Mouse (Mus musculus) lung, embryonic 15.5 days (tissue): ENCODE measurements around the gene Gm10803. TPM values are rescaled to one million over a fixed set of nuclear protein-coding genes. Genes with fewer than 3 reads are reported as not detected.

Experiments
- ATAC-seq: fragments of 200-750 bp; cut with Nextera tagmentation; 2 replicates; pipeline ENCODE4 v1.8.0; 2017; ENCODE audit warnings: moderate number of reproducible peaks, borderline replicate concordance; ENCODE audit not compliant: low FRiP score, low TSS enrichment; ENCODE audit errors: extremely low read depth
- H3K27ac ChIP-seq: fragments of 300-500 bp; sonication (generic); 2 replicates; pipeline ENCODE4 v1.5.1; 2015; ENCODE audit warnings: moderate library complexity, mild to moderate bottlenecking, inconsistent platforms
- H3K27me3 ChIP-seq: fragments of 300-500 bp; sonication (generic); 2 replicates; pipeline ENCODE4 v1.6.1; 2015; ENCODE audit warnings: inconsistent platforms
- H3K36me3 ChIP-seq: fragments of 300-500 bp; sonication (generic); 2 replicates; pipeline ENCODE4 v1.6.1; 2015; ENCODE audit warnings: inconsistent platforms
- H3K4me1 ChIP-seq: fragments of 300-500 bp; sonication (generic); 2 replicates; pipeline ENCODE4 v1.6.1; 2015; ENCODE audit warnings: inconsistent platforms
- H3K4me2 ChIP-seq: fragments of 300-500 bp; sonication (generic); 2 replicates; pipeline ENCODE4 v1.6.1; 2015; ENCODE audit warnings: inconsistent platforms, mild to moderate bottlenecking, moderate library complexity
- H3K4me3 ChIP-seq: fragments of 300-500 bp; sonication (generic); 2 replicates; pipeline ENCODE4 v1.5.1; 2015; ENCODE audit warnings: mild to moderate bottlenecking, inconsistent platforms
- H3K9ac ChIP-seq: fragments of 300-500 bp; sonication (generic); 2 replicates; pipeline ENCODE4 v1.6.1; 2015; ENCODE audit warnings: inconsistent platforms
- H3K9me3 ChIP-seq: fragments of 300-500 bp; sonication (generic); 2 replicates; pipeline ENCODE4 v1.6.1; 2016; ENCODE audit warnings: inconsistent platforms
- WGBS: fragments of 180-500 bp; shearing (Covaris S2); methylation state at CpG from one replicate; pipeline ENCODE4 v1.1.7; 2015; 5-methylcytosine and 5-hydroxymethylcytosine counted together
- polyA plus RNA-seq: library from polyadenylated mRNA; unstranded; fragments of >200 nt; fragmentation: Nextera tagmentation; extraction: Ambion mirVana; gene quantifications from 2 replicates; pipeline ENCODE4 v1.2.1, GENCODE M21; 2015

The Gm10803 gene
- polyA plus RNA-seq, 1 experiment from 2014 or later: not detected

- no peaks in the 10 kb centered on the region for H3K4me1 ChIP-seq
- H3K9ac ChIP-seq: no peak overlapping the region
- H3K27me3 ChIP-seq: no peaks in the 10 kb centered on the region
- no peak for ATAC-seq
- H3K4me3 ChIP-seq: no peak overlapping the region
- H3K36me3 ChIP-seq: no peaks in the 10 kb centered on the region
- H3K9me3 ChIP-seq: no peaks in the 10 kb centered on the region
- WGBS: 58% methylated on average over 10 of the region's 10 CpGs
- H3K27ac ChIP-seq: no peak overlapping the region
- H3K4me2 ChIP-seq: no peak overlapping the region
These were observed 32.8 kb downstream of the Gm10803 start for GRCm38 (mm10) chr2:93593121-93593520.

GRCm38 (mm10) chr2:93597145-93597544 is 36.8 kb downstream of the Gm10803 start:
- no peaks in the 10 kb centered on the region for H3K4me1 ChIP-seq
- H3K36me3 ChIP-seq: no peaks in the 10 kb centered on the region
- no peak overlapping the region for H3K9ac ChIP-seq
- no peak overlapping the region for H3K4me2 ChIP-seq
- ATAC-seq: no peak
- 68% methylated on average over 11 of the region's 11 CpGs for WGBS
- H3K4me3 ChIP-seq: no peak overlapping the region
- H3K27ac ChIP-seq: no peak overlapping the region
- no peaks in the 10 kb centered on the region for H3K9me3 ChIP-seq
- no peaks in the 10 kb centered on the region for H3K27me3 ChIP-seq

- Histone ChIP-seq H3K9me3 (no peaks in the 10 kb centered on the region), H3K4me1 (no peaks in the 10 kb centered on the region), H3K27ac (no peak overlapping the region), H3K4me3 (no peak overlapping the region), H3K36me3 (no peaks in the 10 kb centered on the region), H3K9ac (no peak overlapping the region), H3K27me3 (no peaks in the 10 kb centered on the region; the same call in 1 of the 2 replicates), H3K4me2 (no peak overlapping the region)
- ATAC-seq: no peak
- 49% methylated on average over 9 of the region's 9 CpGs for WGBS
These were observed 39.4 kb downstream of the Gm10803 start for GRCm38 (mm10) chr2:93599731-93600130.

- H3K4me1 ChIP-seq: no peaks in the 10 kb centered on the region
- H3K9me3 ChIP-seq: no peaks in the 10 kb centered on the region
- 81% methylated on average over 6 of the region's 6 CpGs for WGBS
- H3K36me3 ChIP-seq: no peaks in the 10 kb centered on the region
- no peak for ATAC-seq
- no peaks in the 10 kb centered on the region; the same call in 1 of the 2 replicates for H3K27me3 ChIP-seq
- no peak overlapping the region for H3K9ac ChIP-seq
- H3K4me2 ChIP-seq: no peak overlapping the region
- no peak overlapping the region for H3K4me3 ChIP-seq
- no peak overlapping the region for H3K27ac ChIP-seq
These were observed 44.4 kb downstream of the Gm10803 start for GRCm38 (mm10) chr2:93604601-93605285.

- H3K27ac ChIP-seq: no peak overlapping the region
- H3K36me3 ChIP-seq: no peaks in the 10 kb centered on the region
- no peak overlapping the region for H3K4me3 ChIP-seq
- H3K9ac ChIP-seq: no peak overlapping the region
- H3K4me2 ChIP-seq: no peak overlapping the region
- no peaks in the 10 kb centered on the region; the same call in 1 of the 2 replicates for H3K27me3 ChIP-seq
- H3K9me3 ChIP-seq: no peaks in the 10 kb centered on the region
- no peaks in the 10 kb centered on the region for H3K4me1 ChIP-seq
- ATAC-seq: no peak
- 61% methylated on average over 3 of the region's 3 CpGs for WGBS
These were observed 48.4 kb downstream of the Gm10803 start for GRCm38 (mm10) chr2:93608800-93609199.

- Histone ChIP-seq H3K27me3 (peaks cover 13% of the 10 kb centered on the region; the same call in 1 of the 2 replicates), H3K9me3 (no peaks in the 10 kb centered on the region), H3K4me2 (no peak overlapping the region), H3K36me3 (no peaks in the 10 kb centered on the region), H3K27ac (no peak overlapping the region), H3K4me1 (no peaks in the 10 kb centered on the region), H3K4me3 (no peak overlapping the region), H3K9ac (no peak overlapping the region)
- WGBS: 78% methylated on average over 7 of the region's 7 CpGs
- no peak for ATAC-seq
These were observed 52.7 kb downstream of the Gm10803 start for GRCm38 (mm10) chr2:93613020-93613419.

Other genes with a start within 250 kb of the Gm10803 start
- gene Tspan18, start 226.1 kb upstream of the Gm10803 start, polyA plus RNA-seq: 25.4 and 29.0 TPM in 2 replicates
- gene Cd82, start 97.4 kb upstream of the Gm10803 start, polyA plus RNA-seq: 50.3 and 59.2 TPM in 2 replicates
- 0.04 and 0.05 TPM in 2 replicates for gene Alx4, start 81.8 kb downstream of the Gm10803 start, polyA plus RNA-seq